Mouse (Mus musculus) stomach, embryonic 16.5 days (tissue): ENCODE measurements at regions not wholly inside any gene's neighbourhood (a gene's known extent, or its start where the extent isn't known, plus 50 kb on each side); places are given as distances from the start of the nearest gene placed in this dataset.

ENCODE experiments used
- ATAC-seq: fragments of 200-750 bp; cut with Nextera tagmentation; 2 replicates; pipeline ENCODE4 v1.8.0; 2017; ENCODE audit warnings: moderate number of reproducible peaks, moderate TSS enrichment; ENCODE audit not compliant: insufficient read depth, low FRiP score
- H3K27ac ChIP-seq: fragments of 300-500 bp; sonication (generic); 2 replicates; pipeline ENCODE4 v1.5.1; 2014; ENCODE audit warnings: low read length
- H3K27me3 ChIP-seq: fragments of 300-500 bp; sonication (generic); 2 replicates; pipeline ENCODE4 v1.6.1; 2014; ENCODE audit warnings: low read length, control low read depth, mixed read lengths; ENCODE audit not compliant: control insufficient read depth, insufficient read depth
- H3K36me3 ChIP-seq: fragments of 300-500 bp; sonication (generic); 2 replicates; pipeline ENCODE4 v1.6.1; 2014; ENCODE audit warnings: low read length; ENCODE audit not compliant: control insufficient read depth, insufficient read depth
- H3K4me1 ChIP-seq: fragments of 300-500 bp; sonication (generic); 2 replicates; pipeline ENCODE4 v1.6.1; 2014; ENCODE audit warnings: low read length, control low read depth, mixed read lengths; ENCODE audit not compliant: control insufficient read depth, insufficient read depth
- H3K4me2 ChIP-seq: fragments of 300-500 bp; sonication (generic); 2 replicates; pipeline ENCODE4 v1.6.1; 2014; ENCODE audit warnings: low read depth, low read length, mixed read lengths
- H3K4me3 ChIP-seq: fragments of 300-500 bp; sonication (generic); replicated peaks from 2 replicates; pipeline ENCODE4 v1.5.1; 2014; ENCODE audit warnings: mild to moderate bottlenecking, low read length
- H3K9ac ChIP-seq: fragments of 300-500 bp; sonication (generic); 2 replicates; pipeline ENCODE4 v1.6.1; 2014; ENCODE audit warnings: low read length
- H3K9me3 ChIP-seq: fragments of 300-500 bp; sonication (generic); replicated peaks from 2 replicates; pipeline ENCODE4 v1.6.1; 2016; ENCODE audit warnings: low read length, control low read depth; ENCODE audit not compliant: control insufficient read depth
- WGBS: fragments of 180-500 bp; shearing (Covaris S2); extraction: QIAGEN DNeasy Blood & Tissue Kit; methylation state at CpG from one replicate; pipeline ENCODE4 v1.1.7; 2014; 5-methylcytosine and 5-hydroxymethylcytosine counted together

DNA sequence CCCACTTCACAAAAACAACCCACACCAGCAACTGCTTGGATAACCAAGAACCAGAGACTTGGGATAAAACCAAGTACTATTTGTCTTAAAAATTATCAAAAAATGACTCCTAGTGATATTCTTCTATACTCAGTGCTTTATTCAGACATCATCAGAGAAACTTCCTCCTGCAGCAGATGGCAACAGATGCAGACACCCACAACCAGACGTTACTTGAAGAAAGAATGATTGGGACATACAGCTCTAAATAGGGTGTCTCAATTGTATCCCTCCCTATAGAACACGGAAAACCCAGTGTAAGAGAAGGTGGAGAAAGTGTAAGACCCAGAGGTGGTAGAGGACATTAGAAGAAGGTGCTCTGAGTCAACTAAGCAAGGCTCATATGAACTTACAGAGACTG, 569.6 kb downstream of the Rapgef2 start:
- no peaks in the 10 kb centered on the region for H3K27me3 ChIP-seq
- no peak overlapping the region for H3K27ac ChIP-seq
- H3K4me2 ChIP-seq, result no peak overlapping the region
- H3K9me3 ChIP-seq, result no peaks in the 10 kb centered on the region
- no peaks in the 10 kb centered on the region for H3K4me1 ChIP-seq
- no peak for ATAC-seq
- no peak overlapping the region for H3K4me3 ChIP-seq
- no peak overlapping the region for H3K9ac ChIP-seq
- 83% methylated on average over 2 of the region's 2 CpGs for WGBS
- no peaks in the 10 kb centered on the region for H3K36me3 ChIP-seq

DNA sequence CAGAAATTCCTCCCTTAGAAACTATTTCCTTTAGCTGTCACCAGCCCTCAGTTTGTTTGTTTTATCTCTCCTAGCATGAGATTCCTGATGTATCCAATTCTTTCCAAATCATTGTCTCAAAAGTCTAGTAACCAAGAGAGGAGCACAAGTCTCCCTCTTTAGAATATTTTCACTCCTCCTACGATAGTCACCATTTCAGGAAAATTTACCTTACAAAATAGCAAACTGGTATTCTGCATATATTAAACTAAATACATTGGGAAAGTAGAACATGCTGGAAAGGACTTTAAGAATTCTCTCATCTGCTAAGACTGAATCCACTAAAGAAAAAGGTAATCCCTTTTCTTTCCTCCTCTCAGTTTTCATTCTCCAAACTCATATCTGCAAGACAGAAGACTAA, 578.6 kb downstream of the Rapgef2 start:
- Histone ChIP-seq H3K9me3 (no peaks in the 10 kb centered on the region), H3K27ac (no peak overlapping the region), H3K27me3 (no peaks in the 10 kb centered on the region), H3K36me3 (no peaks in the 10 kb centered on the region), H3K4me2 (no peak overlapping the region), H3K4me1 (no peaks in the 10 kb centered on the region), H3K4me3 (no peak overlapping the region), H3K9ac (no peak overlapping the region)
- 76% methylated on average over 1 of the region's 1 CpGs for WGBS
- ATAC-seq, result no peak

DNA sequence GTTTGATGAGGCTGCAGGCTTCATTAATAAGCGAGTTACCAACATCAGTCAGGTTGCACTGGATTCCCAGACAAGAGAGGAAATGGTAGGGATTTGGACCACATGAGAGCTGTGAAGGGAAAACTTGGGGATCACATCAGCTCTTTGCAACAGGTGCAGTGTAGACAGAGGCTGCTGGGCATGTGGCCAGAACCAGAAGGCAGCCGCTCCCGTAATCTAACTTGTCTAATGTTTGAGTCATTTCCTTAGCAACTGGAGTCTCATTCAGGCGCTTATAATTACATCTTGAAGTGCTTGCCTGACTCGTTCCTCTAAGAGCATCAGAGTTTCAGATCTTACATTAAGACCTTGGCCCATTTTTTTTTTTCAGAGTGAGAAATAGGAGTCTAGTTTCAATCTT, 587.4 kb downstream of the Rapgef2 start:
- H3K27me3 ChIP-seq, result no peaks in the 10 kb centered on the region
- no peak for ATAC-seq
- H3K9ac ChIP-seq, result no peak overlapping the region
- H3K9me3 ChIP-seq, result no peaks in the 10 kb centered on the region
- 29% methylated on average over 5 of the region's 5 CpGs for WGBS
- no peaks in the 10 kb centered on the region for H3K36me3 ChIP-seq
- H3K4me3 ChIP-seq, result no peak overlapping the region
- no peak overlapping the region for H3K27ac ChIP-seq
- no peaks in the 10 kb centered on the region for H3K4me1 ChIP-seq
- H3K4me2 ChIP-seq, result no peak overlapping the region

DNA sequence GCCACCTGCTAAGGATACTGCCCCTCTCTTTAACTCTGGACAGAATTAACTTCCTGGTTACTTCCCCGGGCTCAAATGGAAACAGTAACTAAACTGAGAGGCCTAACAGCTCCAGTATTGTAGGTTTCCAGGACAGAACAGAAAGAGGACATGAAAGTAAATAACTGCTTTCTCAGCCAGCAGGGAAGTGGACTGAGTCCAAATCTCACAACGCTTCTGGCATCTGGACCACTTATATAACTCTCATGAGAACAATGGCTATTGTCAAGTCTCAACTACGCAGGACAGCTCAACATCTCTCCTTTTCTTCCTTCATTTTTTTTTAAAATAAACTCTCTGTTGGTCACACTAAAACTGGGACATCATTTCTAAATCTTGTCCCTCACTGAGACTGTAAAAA, 594.8 kb downstream of the Rapgef2 start:
- H3K9me3 ChIP-seq, result no peaks in the 10 kb centered on the region
- H3K9ac ChIP-seq, result no peak overlapping the region
- WGBS, result 23% methylated on average over 3 of the region's 3 CpGs
- H3K4me3 ChIP-seq, result no peak overlapping the region
- no peak overlapping the region for H3K4me2 ChIP-seq
- H3K27ac ChIP-seq, result no peak overlapping the region
- H3K36me3 ChIP-seq, result no peaks in the 10 kb centered on the region
- H3K27me3 ChIP-seq, result no peaks in the 10 kb centered on the region
- no peaks in the 10 kb centered on the region for H3K4me1 ChIP-seq
- ATAC-seq, result no peak

DNA sequence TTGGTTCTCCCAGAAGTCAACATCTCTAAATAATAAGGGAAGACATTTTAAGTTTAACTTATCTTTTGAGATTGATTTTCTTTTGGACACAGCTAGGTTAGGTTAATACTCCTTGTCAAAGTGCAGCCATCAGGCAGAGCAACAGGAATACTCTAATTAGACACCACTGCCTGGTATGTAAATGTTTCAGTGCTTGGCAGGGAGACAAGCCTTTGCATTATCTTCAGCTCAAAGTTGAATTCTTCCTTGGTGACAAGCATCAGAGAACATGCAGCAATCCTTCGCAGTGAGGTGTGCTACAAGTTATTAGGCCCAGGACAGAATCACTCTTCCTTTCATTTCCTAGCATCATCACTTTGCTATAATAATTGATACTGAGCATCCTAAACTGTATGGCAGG, 608.7 kb downstream of the Rapgef2 start:
- Histone ChIP-seq H3K9ac (no peak overlapping the region), H3K4me2 (no peak overlapping the region), H3K27ac (no peak overlapping the region), H3K4me3 (no peak overlapping the region), H3K36me3 (no peaks in the 10 kb centered on the region), H3K27me3 (no peaks in the 10 kb centered on the region), H3K9me3 (no peaks in the 10 kb centered on the region), H3K4me1 (no peaks in the 10 kb centered on the region)
- WGBS, result 91% methylated on average over 1 of the region's 1 CpGs
- ATAC-seq, result no peak

DNA sequence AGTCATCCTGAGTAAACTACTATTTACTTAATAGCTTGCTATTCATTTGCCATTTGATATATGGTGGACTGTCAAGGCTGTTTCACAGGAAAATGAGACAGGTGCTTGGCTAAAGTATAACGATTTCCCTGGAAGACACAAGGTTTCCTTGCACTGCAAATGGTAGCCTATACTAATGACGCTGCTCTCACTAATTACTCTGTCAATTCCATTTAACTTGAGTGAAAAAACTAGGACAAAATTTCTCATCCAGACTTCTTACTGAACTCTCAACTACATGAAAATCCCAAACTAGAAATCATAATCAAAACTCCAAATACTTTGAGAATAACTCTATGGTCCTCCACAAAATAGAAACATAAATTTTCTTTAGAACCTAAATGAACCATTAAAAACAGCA, 609.5 kb downstream of the Rapgef2 start:
- Histone ChIP-seq H3K4me2 (no peak overlapping the region), H3K36me3 (no peaks in the 10 kb centered on the region), H3K4me3 (no peak overlapping the region), H3K27me3 (no peaks in the 10 kb centered on the region), H3K9ac (no peak overlapping the region), H3K9me3 (no peaks in the 10 kb centered on the region), H3K27ac (no peak overlapping the region), H3K4me1 (no peaks in the 10 kb centered on the region)
- no peak for ATAC-seq
- 73% methylated on average over 2 of the region's 2 CpGs for WGBS

DNA sequence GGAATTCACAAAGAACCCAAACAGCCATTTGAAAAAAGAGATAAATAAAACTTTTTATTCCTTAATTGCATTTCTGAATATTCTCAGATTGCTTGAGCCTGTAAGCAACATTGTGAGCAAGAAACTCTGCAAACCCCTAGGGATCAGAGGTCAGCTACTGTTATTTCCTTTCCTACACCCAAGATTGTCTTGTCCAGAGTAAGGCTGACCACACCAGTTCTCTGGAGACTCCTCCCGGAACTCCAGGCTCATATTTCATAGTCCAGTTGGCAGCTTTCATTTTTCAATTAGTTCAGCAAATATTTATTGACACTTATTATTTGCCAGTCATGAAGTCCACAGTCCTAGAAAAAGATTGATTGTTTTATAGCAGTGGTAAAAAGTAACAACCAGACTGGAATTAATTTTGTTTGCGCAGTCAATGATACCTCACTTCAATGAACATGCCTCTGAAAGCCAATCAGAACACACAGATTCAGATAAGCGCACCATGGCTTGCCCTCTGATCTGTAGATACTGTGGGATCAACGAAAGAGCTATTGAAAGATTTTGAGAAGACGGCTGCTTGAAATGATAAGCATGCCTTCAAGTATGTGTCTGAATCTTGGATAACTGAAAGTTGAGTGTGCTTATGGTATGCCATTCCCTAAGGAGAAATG, 611.7 kb downstream of the Rapgef2 start:
- ATAC-seq, result 0 out of 2 replicates have a peak, but pooled peaks have one; percentile 44
- H3K9ac ChIP-seq, result no peak overlapping the region
- no peaks in the 10 kb centered on the region for H3K36me3 ChIP-seq
- no peak overlapping the region for H3K4me2 ChIP-seq
- 54% methylated on average over 5 of the region's 5 CpGs for WGBS
- H3K4me1 ChIP-seq, result no peaks in the 10 kb centered on the region
- H3K27ac ChIP-seq, result no peak overlapping the region
- H3K27me3 ChIP-seq, result no peaks in the 10 kb centered on the region
- no peak overlapping the region for H3K4me3 ChIP-seq
- H3K9me3 ChIP-seq, result no peaks in the 10 kb centered on the region

DNA sequence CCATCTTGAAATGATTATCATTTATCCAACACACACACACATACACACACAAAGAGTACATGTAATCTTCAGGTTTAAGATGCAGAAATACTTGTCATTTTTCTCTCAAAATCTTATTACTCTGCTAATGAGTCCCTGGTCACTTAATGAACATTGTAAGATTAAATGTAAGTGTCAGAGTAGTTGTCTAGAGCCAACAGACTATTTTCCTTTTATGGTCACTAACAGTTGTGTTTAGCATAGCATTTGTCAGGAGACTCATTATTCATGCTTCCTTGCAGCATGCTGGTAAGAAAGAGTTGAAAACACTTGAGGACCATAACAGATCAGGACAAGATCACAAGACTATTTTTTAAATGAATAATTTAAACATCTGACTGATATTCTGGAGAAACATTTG, 618.3 kb downstream of the Rapgef2 start:
- no peaks in the 10 kb centered on the region for H3K9me3 ChIP-seq
- no peak overlapping the region for H3K27ac ChIP-seq
- H3K36me3 ChIP-seq, result no peaks in the 10 kb centered on the region
- H3K27me3 ChIP-seq, result no peaks in the 10 kb centered on the region
- H3K4me1 ChIP-seq, result no peaks in the 10 kb centered on the region
- ATAC-seq, result no peak
- H3K4me2 ChIP-seq, result no peak overlapping the region
- no peak overlapping the region for H3K9ac ChIP-seq
- no peak overlapping the region for H3K4me3 ChIP-seq

DNA sequence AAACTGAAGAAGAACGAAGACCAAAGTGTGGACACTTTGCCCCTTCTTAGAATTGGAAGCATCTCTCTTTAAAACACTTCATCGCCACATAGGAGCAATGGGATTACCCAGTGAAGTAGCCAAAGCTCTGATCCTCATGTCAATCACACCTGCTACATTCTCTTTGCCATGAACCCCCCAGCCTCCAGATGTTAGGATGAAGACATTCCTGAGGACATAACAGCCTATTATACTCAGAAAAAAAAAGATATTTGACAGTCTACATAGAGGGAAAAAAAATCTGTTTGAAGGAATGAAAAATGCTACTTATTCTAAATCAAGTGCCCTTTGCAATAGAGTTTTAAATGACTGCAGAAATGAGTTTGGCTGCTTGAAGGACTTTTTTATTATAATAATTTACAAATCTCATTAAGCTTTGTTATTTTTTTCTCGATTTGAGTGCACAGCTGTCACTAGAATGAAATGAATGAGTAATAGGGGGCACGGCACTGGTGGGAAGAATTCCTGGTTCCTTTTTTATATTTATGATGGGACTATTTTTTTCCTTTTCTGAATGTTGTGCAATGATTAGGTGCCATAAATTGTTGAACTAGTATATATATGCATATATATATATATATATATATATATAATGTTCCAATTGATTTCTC, 618.8 kb downstream of the Rapgef2 start:
- Histone ChIP-seq H3K27ac (no peak overlapping the region), H3K4me1 (no peaks in the 10 kb centered on the region), H3K4me2 (no peak overlapping the region), H3K36me3 (no peaks in the 10 kb centered on the region), H3K9ac (no peak overlapping the region), H3K4me3 (no peak overlapping the region), H3K9me3 (no peaks in the 10 kb centered on the region), H3K27me3 (no peaks in the 10 kb centered on the region)
- ATAC-seq, result no peak
- WGBS, result 76% methylated on average over 4 of the region's 4 CpGs
